Mouse (Mus musculus) splenic B cell, adult 2 months (primary cell): ENCODE measurements around the gene Pald1.

Experiments
- DNase-seq: peaks from one replicate; pipeline ENCODE4 v3.0.0-alpha.2; 2011; ENCODE audit warnings: low read depth, low spot score
- H3K27me3 ChIP-seq: 2 replicates; pipeline ENCODE4 v1.6.1; 2012; ENCODE audit warnings: mild to moderate bottlenecking, low read length, moderate library complexity, mixed read lengths; ENCODE audit not compliant: control insufficient read depth, poor library complexity, insufficient read depth, severe bottlenecking
- H3K36me3 ChIP-seq: 2 replicates; pipeline ENCODE4 v1.6.1; 2012; ENCODE audit warnings: mild to moderate bottlenecking, low read length, moderate library complexity, mixed read lengths; ENCODE audit not compliant: control insufficient read depth, poor library complexity, insufficient read depth, severe bottlenecking

Gene Pald1

DNA sequence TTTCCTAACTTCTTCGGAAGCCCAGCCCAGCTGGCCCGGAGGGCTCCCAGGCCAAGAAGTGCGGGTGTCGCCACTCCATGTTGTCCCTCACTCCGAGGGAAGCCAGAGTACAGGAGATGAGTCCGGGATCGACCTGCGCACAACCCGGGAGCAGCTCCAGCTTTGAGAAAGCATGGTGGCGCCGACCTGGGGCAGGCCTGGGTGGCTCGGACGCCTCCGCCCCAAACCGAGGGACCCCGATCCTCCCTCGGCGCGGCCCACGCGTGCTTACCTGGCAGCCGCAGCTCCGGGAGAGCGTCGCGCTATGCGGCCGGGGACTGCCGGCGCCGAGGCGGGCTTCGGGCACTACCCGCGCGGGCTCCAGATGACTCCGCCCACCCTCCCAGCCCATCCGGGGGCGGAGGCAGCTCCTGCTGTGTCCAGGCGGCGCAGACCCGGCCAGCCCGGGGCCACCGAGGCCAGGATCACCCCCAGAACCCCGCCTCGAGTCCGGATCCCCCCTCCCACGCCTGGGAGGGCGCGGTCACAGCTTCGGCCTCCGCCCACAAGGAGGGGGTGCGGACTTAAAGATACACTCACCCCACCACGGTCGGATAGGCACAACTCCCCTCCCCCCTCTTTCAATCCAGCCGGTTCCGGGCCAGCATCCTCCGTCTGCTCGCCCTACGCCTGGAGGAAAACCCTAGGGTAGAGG, at the start of gene Pald1:
TSS of gene Pald1 (minus strand) at position 510 of the 694 bp plus-strand sequence.
- Histone ChIP-seq H3K36me3 (no peaks in the 10 kb centered on the region), H3K27me3 (no peaks in the 10 kb centered on the region)
- DNase-seq: peak; percentile 32

DNA sequence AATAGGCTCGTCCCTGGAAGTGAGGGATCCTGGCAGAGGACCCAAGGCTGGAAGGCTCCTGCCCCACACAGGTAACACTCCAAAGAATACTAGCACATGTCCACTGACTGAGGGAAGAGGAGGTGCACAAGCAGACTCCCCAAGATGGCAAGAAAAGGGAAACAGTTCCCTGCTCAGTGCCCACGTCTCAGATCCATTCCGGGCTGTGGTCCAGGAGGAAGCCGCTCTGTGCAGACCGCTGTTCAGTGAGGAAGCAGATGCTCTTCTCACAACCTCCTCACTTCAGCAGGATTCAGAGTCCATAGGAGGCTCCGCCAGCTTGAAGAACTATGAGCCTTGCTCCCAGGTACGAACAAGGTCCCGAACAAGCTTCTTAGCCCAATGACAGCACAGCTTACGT, 48.0 kb upstream of the Pald1 start:
- no peaks in the 10 kb centered on the region for H3K27me3 ChIP-seq
- H3K36me3 ChIP-seq: peaks cover 21% of the 10 kb centered on the region
- DNase-seq: no peak

DNA sequence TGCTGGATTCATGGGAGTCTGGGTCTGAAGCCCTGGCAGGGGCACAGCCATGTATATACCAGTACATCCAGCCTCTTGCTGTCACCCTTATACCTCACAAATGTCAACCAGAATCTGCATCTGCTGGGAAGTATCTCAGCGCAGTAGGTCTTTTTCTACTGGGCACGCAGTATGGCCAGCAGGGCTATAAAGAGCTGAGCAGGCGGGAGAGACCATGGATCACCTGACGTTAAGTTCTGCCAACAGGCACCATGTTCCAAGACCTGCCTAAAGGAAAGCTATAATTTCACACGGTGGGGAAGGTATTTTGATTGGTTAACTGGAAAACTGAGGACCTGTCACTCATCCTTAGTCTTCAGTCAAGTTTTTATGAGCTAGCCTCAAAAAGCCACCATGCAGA, 45.7 kb upstream of the Pald1 start:
- DNase-seq: no peak
- H3K27me3 ChIP-seq: no peaks in the 10 kb centered on the region
- H3K36me3 ChIP-seq: peaks cover 16% of the 10 kb centered on the region

DNA sequence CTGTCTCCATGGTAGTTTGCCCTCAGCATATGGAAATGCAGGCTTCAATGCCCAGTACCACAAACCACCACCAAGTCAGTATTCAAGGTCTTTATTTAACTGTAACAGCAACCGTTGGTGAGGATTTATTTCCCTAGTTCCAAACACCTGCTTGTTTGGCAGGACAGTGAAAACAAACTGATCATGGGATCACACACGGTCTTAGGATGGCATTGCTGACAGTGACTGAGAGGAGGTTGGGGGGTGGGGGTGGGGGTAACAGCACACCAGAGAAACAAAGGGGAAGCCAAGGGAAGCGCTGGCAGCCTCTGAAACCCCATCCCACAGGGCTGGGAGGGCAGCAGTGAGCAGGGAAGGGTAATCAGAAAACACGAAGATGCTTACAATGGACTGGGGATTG, 45.1 kb upstream of the Pald1 start:
- Histone ChIP-seq H3K27me3 (no peaks in the 10 kb centered on the region), H3K36me3 (peaks cover 15% of the 10 kb centered on the region)
- no peak for DNase-seq

DNA sequence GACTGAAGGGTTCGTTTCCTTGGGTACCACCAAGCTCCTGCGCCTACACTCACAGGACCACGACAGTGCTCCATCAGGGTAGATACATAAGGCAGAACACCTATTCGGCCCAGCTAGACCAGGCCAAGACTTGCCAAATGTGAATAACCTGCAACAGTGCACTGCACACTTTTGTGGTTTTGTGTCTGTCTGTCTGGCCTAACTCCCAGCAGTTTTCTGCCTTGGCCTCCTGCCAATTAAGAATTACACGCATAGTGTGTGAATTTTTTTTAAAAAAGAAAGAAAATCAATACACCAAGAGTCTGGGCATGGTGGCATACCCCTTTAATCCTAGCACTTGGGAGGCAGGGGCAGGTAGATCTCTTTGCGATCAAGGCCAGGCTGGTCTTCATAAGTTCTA, 44.6 kb upstream of the Pald1 start:
- Histone ChIP-seq H3K27me3 (no peaks in the 10 kb centered on the region), H3K36me3 (peaks cover 11% of the 10 kb centered on the region; the same call in 1 of the 2 replicates)
- DNase-seq: no peak

DNA sequence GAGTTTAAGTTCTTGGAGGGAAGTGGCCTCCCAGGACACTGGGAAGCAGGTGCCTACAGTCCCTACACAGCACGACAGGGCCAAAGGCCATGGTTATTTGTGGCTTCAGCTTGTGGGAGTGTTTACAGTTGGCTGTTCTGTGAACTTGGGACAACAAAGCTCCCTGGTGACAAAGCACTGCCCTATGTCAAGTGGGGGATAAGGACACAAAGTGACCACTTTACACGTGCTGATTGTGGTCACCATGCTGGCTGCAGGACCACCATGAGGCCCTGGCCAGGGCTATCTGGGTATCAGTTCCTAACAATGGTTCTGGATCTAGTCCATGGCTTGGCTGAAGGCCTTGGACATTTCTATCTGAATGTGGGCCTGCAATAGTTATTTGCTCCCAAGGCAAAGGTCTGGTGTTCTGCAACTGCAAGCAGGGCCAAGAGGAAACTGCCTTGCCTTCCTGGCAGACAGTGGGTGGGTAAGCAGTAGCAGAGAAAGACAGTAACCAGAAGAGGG, 43.0 kb upstream of the Pald1 start:
- H3K36me3 ChIP-seq: peaks cover 5% of the 10 kb centered on the region; the same call in 1 of the 2 replicates
- H3K27me3 ChIP-seq: no peaks in the 10 kb centered on the region
- DNase-seq: no peak

DNA sequence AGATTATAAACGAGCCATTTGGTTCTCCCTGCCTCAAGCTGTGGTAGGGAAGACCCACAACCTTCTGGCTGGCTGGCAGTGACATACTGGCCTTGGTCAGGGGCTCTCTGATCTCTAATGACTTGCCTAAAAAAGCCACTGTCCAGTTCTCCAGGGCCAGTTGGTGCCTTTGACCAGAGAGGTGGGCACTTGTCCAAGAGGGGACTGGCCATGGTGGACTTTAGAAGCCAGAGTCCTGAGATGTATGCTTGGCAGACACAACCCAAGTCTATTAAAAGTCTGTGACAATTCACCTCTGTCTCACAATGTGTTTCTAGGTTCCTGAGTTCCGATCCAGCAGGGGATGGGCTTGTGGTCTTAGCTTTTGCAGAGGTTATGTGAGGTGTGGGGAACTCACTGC, 41.7 kb upstream of the Pald1 start:
- no peak for DNase-seq
- Histone ChIP-seq H3K27me3 (no peaks in the 10 kb centered on the region), H3K36me3 (no peaks in the 10 kb centered on the region)

DNA sequence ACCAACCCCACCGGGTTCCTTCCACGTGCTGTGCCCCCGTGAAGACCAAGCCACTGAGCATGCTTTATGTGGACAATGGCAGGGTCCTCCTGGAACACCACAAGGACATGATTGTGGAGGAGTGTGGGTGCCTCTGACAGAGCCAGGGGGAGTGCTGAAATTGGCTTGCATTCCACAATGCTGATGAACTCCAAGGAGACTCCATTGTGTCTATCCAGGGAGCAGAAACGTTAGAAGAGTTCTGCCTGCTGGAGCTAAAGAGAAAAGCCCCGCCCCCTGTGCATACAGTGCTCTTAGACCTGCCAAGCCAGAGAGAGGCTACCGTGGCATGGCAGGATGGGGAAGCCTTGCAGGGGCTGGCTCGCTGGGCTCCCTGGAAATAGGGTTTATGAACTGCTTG, 41.2 kb upstream of the Pald1 start:
- DNase-seq: no peak
- Histone ChIP-seq H3K27me3 (no peaks in the 10 kb centered on the region), H3K36me3 (no peaks in the 10 kb centered on the region)

DNA sequence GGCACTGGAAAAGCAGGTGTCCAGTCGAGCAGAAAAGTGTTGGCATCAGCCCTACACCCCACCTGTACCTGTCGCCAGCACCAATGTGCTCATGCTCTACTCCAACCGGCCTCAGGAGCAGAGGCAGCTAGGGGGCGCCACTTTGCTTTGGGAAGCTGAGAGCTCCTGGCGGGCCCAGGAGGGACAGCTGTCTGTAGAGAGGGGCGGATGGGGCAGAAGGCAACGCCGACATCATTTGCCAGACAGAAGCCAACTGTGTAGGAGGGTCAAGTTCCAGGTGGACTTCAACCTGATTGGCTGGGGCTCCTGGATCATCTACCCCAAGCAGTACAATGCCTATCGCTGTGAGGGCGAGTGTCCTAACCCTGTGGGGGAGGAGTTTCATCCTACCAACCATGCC, 40.0 kb upstream of the Pald1 start:
- H3K36me3 ChIP-seq: no peaks in the 10 kb centered on the region
- peak; percentile 34 for DNase-seq
- no peaks in the 10 kb centered on the region for H3K27me3 ChIP-seq

DNA sequence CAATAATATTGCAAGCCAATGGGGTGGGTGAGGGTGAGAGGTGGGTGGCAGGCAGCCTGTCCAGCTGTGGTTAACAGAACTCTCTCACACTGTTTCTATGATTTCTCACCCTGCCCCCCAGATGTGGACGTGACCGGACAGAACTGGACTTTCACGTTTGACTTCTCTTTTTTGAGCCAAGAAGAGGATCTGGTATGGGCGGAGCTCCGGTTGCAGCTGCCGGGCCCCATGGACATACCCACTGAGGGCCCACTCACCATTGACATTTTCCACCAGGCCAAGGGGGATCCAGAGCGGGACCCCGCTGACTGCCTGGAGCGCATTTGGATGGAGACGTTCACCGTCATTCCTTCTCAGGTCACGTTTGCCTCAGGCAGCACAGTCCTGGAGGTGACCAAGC, 39.5 kb upstream of the Pald1 start:
- Histone ChIP-seq H3K36me3 (no peaks in the 10 kb centered on the region), H3K27me3 (no peaks in the 10 kb centered on the region)
- no peak for DNase-seq

DNA sequence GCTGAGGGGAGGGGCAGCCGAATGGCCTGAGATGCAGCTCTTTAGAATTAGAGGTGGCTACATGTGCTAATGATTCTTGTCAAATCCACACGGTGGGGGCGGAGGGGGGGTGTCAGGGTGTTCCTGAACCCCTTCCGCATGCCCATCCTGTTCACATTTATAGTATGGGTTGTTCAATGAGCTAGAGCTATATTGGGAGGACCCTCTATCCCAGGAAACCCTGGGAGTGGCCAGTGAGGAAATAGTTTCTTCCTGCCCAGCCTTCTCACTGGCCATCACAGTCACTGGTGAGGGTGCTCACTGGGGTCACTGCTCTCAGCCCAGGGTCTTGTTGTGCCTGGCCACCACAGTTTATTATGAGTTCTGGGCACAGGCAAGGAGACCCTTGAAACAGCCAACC, 36.7 kb upstream of the Pald1 start:
- H3K27me3 ChIP-seq: no peaks in the 10 kb centered on the region
- DNase-seq: no peak
- H3K36me3 ChIP-seq: no peaks in the 10 kb centered on the region

DNA sequence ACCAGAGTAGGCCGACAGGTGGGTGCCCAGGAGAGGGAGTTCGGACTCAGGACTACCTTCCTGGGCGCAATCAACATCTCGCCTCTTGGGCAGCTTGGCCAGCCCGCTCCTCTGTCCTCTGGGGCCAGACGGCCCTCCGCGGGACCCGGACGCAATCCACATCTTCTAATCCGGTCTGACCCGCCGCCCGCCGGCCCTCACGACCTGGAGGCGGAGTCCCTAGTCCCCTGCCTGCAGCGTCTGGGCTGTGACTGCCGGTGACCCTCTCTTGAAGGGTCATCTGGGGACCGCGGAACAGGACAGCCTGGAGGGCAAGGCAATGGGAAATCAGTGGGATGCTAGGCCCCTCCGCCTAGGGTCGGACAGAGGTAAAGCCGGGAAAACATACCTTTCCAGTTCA, 35.8 kb upstream of the Pald1 start:
- H3K27me3 ChIP-seq: no peaks in the 10 kb centered on the region
- DNase-seq: no peak
- H3K36me3 ChIP-seq: no peaks in the 10 kb centered on the region

DNA sequence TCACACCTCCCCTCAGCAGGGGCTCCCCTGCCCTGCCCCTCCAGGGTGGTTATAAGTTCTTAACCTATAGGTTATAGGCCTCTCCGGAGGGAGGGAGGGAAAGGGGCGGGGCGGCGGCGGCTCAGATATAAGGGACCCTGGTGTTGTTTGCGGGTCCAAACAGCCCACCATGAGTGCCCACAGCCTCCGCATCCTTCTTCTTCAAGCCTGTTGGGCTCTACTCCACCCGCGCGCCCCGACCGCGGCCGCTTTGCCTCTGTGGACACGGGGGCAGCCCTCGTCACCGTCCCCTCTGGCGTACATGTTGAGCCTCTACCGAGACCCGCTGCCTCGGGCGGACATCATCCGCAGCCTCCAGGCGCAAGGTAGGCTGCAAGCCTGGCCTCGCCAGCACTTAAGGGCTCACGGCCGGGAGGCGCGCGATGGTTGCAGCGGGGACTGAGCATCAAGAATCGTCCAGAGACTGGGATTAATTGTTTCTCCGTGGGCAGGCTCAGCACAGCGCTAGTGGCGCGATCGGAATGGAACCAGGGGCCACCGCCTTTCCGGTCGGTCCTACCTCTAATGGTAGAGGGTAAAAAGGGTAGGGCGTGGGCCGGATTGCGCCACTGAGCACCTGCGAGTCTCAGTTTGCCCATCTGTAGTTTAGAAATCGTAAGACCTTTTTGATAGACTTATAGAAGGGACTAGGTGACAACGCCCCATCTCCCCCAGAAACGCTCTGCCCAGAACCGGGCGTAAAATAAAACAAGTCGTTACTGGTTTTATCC, 35.0 kb upstream of the Pald1 start:
- no peak for DNase-seq
- no peaks in the 10 kb centered on the region for H3K27me3 ChIP-seq
- H3K36me3 ChIP-seq: no peaks in the 10 kb centered on the region

DNA sequence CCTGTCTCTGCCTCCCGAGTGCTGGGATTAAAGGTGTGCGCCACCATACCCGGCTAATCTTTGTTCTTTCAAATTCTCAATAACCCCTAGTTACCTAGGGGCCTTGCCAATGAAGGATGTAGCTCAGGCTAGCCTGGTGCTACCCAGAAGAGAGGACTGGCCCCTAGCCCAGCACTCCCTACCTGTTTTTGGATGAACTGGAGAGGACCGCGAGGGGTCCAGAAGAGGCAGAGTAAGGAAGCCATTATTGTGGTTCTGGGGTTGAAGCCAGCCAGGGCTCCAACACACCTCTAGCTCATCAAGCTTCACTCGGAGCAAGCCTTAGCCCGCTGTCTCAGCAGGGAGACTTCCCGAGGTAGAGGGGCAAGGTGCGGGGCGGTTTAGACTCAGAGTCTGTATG, 34.3 kb upstream of the Pald1 start, which contains the start of gene Nodal:
TSS of gene Nodal (plus strand) at position 301 of the 400 bp plus-strand sequence.
- DNase-seq: no peak
- H3K36me3 ChIP-seq: no peaks in the 10 kb centered on the region
- no peaks in the 10 kb centered on the region for H3K27me3 ChIP-seq

DNA sequence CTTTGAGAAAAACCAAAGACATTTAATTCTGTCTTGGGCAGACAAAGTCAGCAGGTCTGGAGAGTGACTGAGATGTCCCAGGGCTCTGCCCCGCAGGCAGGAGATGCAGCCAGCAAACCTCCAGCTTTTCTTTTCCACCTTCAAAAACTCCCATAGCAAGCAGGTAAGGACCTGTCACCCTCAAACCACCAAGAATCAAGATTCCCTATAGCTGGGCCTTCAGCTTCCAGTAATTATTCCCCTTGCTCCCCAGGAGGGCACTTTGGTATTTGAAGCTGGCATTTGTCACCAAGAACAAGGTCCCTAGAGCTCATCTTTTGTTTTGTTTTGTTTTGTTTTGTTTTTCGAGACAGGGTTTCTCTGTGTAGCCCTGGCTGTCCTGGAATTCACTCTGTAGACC, 33.7 kb upstream of the Pald1 start:
- no peak for DNase-seq
- H3K27me3 ChIP-seq: no peaks in the 10 kb centered on the region
- no peaks in the 10 kb centered on the region for H3K36me3 ChIP-seq
